Mouse (Mus musculus) erythroblast, embryonic 14.5 days (primary cell): Measurements from ENCODE around the gene Cfl2.

Experiments used
- GATA1 ChIP-seq: IDR thresholded peaks from 2 replicates; pipeline ENCODE4 v1.6.1; 2012; ENCODE audit warnings: low read length, inconsistent platforms, mixed read lengths
- TAL1 ChIP-seq: IDR thresholded peaks from 3 replicates; pipeline ENCODE4 v1.6.1; 2012; ENCODE audit warnings: low read length, inconsistent platforms, mixed read lengths

- no peak for TF ChIP-seq GATA1
- no peak for TF ChIP-seq TAL1
Observed at GRCm38 (mm10) chr12:54844415-54844814, 18.3 kb downstream of the Cfl2 start.
